Mouse (Mus musculus) hindbrain, embryonic 13.5 days (tissue): ENCODE data around the gene Ces1e. TPM values are rescaled to one million over a fixed set of nuclear protein-coding genes. Genes with fewer than 3 reads are reported as not detected.
"Not testable (repeated sequence)": the region's sequence is repeated elsewhere in the genome, so short reads cannot be mapped to it uniquely, and the experiment has no call there.

Experiments used
- ATAC-seq: fragments of 200-750 bp; cut with Nextera tagmentation; 2 replicates; pipeline ENCODE4 v1.8.0; 2017; ENCODE audit warnings: moderate TSS enrichment; ENCODE audit not compliant: low FRiP score
- H3K27ac ChIP-seq: fragments of 300-500 bp; sonication (generic); 2 replicates; pipeline ENCODE4 v1.5.1; 2015; ENCODE audit warnings: inconsistent platforms, mild to moderate bottlenecking, moderate library complexity
- H3K27me3 ChIP-seq: fragments of 300-500 bp; sonication (generic); 2 replicates; pipeline ENCODE4 v1.6.1; 2015; ENCODE audit warnings: mild to moderate bottlenecking, inconsistent platforms
- H3K36me3 ChIP-seq: fragments of 300-500 bp; sonication (generic); 2 replicates; pipeline ENCODE4 v1.6.1; 2015; ENCODE audit warnings: mild to moderate bottlenecking, inconsistent platforms
- H3K4me1 ChIP-seq: fragments of 300-500 bp; sonication (generic); replicated peaks from 2 replicates; pipeline ENCODE4 v1.6.1; 2015; ENCODE audit warnings: inconsistent platforms
- H3K4me2 ChIP-seq: fragments of 300-500 bp; sonication (generic); 2 replicates; pipeline ENCODE4 v1.6.1; 2015; ENCODE audit warnings: inconsistent platforms, mild to moderate bottlenecking, moderate library complexity
- H3K4me3 ChIP-seq: fragments of 300-500 bp; sonication (generic); 2 replicates; pipeline ENCODE4 v1.5.1; 2015; ENCODE audit warnings: mild to moderate bottlenecking, inconsistent platforms
- H3K9ac ChIP-seq: fragments of 300-500 bp; sonication (generic); 2 replicates; pipeline ENCODE4 v1.6.1; 2015; ENCODE audit warnings: mild to moderate bottlenecking, inconsistent platforms
- H3K9me3 ChIP-seq: fragments of 300-500 bp; sonication (generic); 2 replicates; pipeline ENCODE4 v1.6.1; 2016; ENCODE audit warnings: inconsistent platforms
- WGBS: fragments of 180-500 bp; shearing (Covaris S2); methylation state at CpG from one replicate; pipeline ENCODE4 v1.1.7; 2015; 5-methylcytosine and 5-hydroxymethylcytosine counted together
- polyA plus RNA-seq: library from polyadenylated mRNA; unstranded; fragments of >200 nt; fragmentation: Nextera tagmentation; extraction: Ambion mirVana; gene quantifications from 2 replicates; pipeline ENCODE4 v1.2.1, GENCODE M21; 2015

Gene Ces1e
- polyA plus RNA-seq, 1 experiment from 2014 or later, result not detected

DNA sequence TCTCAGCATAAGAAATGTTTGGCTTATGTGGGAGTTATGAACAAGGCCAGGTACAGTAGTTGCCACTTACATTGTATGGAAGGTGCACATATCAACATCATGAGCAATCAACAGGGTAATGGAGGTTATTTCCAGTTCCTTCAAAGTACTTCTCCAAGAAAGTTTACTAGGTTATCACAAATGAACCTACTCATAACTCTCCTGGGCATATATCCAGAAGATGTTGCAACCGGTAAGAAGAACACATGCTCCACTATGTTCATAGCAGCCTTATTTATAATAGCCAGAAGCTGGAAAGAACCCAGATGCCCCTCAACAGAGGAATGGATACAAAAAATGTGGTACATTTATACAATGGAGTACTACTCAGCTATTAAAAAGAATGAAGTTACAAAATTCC lies 2.9 kb downstream of the Ces1e start:
- WGBS, result 97% methylated on average over 1 of the region's 1 CpGs
- not testable (repeated sequence) for H3K27me3 ChIP-seq, ATAC-seq

DNA sequence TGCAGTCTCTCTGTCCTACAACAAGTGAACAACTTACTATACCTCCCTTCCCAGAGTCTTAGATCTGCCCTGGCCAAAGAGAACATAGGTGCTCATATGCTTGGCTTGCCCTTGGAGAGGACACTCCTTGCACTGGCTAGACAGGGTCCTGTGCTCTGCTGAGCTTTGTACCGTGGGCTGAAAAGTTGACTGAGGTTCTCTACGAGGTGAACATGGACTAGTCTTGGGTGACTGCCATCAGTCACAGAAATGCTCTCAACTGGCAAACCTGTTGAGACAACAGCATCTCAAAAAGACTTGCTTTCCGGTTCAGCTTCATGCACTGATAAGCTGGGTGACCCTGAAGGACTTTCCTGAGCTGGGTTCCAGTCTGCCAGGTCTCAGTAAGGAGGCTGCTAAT lies 7.5 kb downstream of the Ces1e start:
- no peak overlapping the region for H3K9ac ChIP-seq
- no peaks in the 10 kb centered on the region for H3K9me3 ChIP-seq
- no peak overlapping the region for H3K27ac ChIP-seq
- H3K36me3 ChIP-seq, result no peaks in the 10 kb centered on the region
- ATAC-seq, result no peak
- H3K4me3 ChIP-seq, result no peak overlapping the region
- no peaks in the 10 kb centered on the region for H3K27me3 ChIP-seq
- H3K4me1 ChIP-seq, result no peaks in the 10 kb centered on the region
- 85% methylated on average over 3 of the region's 3 CpGs for WGBS
- no peak overlapping the region for H3K4me2 ChIP-seq

More for the DNA sequence above, 2.9 kb downstream of the Ces1e start:
- not testable (repeated sequence) for H3K9me3 ChIP-seq, H3K4me3 ChIP-seq, H3K4me1 ChIP-seq, H3K27ac ChIP-seq, H3K4me2 ChIP-seq, H3K9ac ChIP-seq, H3K36me3 ChIP-seq

DNA sequence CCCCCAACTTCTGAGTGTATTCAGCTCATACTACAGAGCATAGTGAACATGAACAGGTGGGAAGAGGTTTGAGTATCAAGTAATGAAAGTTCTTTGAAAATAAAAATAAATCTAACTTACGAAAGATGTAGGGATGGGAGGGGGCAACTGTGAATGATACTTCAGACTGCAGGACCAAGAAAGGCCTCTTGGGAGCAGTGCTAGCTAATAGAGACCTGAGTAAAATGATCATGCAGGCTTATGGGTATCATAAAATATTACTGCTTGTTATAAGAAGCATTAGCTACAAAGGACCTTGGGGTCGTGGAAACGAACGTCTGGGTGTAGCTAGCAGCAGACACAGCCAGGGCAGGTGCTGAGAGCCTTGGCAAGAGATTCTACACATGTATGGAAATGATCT lies 11.6 kb downstream of the Ces1e start:
- Histone ChIP-seq H3K4me1 (no peaks in the 10 kb centered on the region), H3K27me3 (no peaks in the 10 kb centered on the region), H3K27ac (no peak overlapping the region), H3K9ac (no peak overlapping the region), H3K9me3 (no peaks in the 10 kb centered on the region), H3K4me2 (no peak overlapping the region), H3K36me3 (no peaks in the 10 kb centered on the region), H3K4me3 (no peak overlapping the region)
- 81% methylated on average over 4 of the region's 4 CpGs for WGBS
- ATAC-seq, result no peak

DNA sequence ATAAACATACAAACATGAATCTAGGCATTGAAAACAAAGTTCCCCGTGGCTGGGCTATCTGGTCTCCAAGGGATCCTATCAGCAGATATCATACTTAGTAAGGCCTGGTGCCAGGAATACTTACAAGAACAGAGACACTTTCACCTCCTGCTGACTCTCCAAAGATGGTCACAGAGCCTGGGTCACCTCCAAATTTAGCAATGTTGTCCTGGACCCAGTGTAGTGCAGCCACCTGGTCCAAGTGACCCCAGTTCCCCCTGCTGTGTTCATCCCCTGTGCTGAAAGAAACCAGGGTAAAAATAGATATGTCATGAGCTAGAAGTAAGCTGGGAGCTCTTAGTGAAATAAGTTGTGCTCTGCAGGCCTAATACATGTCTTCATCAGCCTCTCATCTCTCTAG lies 12.0 kb downstream of the Ces1e start:
- no peaks in the 10 kb centered on the region for H3K4me1 ChIP-seq
- no peaks in the 10 kb centered on the region for H3K36me3 ChIP-seq
- 73% methylated on average over 1 of the region's 1 CpGs for WGBS
- no peak for ATAC-seq
- H3K4me3 ChIP-seq, result no peak overlapping the region
- no peaks in the 10 kb centered on the region for H3K27me3 ChIP-seq
- no peaks in the 10 kb centered on the region for H3K9me3 ChIP-seq
- H3K4me2 ChIP-seq, result no peak overlapping the region
- no peak overlapping the region for H3K27ac ChIP-seq
- no peak overlapping the region for H3K9ac ChIP-seq

DNA sequence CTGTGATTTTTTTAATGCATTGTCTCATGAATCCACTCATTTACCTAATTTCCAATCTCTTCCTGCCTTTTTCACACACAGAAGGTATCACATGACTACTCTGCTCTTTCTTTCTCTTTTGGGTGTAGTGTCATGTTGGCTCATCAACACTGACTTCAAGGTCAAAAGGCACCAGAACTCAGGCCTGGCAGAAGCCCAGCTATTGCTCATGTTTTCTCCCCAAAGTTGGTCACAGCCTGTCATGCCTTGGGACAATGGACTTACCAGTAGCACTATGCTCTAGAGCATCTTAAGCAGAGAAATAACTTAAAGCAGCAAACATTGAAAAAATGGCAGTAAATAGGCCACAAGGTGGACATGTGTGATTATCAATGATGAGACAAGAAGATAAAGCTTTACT lies 18.3 kb downstream of the Ces1e start:
- no peak overlapping the region for H3K9ac ChIP-seq
- no peaks in the 10 kb centered on the region for H3K36me3 ChIP-seq
- no peak for ATAC-seq
- no peaks in the 10 kb centered on the region for H3K4me1 ChIP-seq
- H3K27me3 ChIP-seq, result no peaks in the 10 kb centered on the region
- no peak overlapping the region for H3K4me3 ChIP-seq
- H3K9me3 ChIP-seq, result no peaks in the 10 kb centered on the region
- no peak overlapping the region for H3K27ac ChIP-seq
- no peak overlapping the region for H3K4me2 ChIP-seq

DNA sequence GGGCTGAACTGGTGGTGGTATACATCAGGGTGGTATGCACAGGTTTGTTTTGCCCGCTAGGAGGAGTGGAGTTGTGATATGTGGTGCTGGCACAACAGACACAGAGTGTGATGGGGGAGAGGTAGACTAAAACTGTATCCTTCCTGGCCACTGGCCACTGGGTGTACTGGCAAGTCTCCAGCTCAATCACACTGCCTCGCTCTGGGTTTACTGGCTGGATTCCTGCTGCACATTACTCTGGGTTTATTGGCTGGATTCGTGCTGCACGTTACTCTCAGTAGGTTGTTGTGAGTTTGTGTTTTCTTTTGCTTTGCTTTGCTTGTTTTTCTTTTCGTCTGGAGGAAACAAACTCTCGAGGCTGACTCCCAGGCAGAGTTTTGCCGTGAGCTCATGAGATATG lies 30.3 kb downstream of the Ces1e start:
- H3K4me1 ChIP-seq, H3K9me3 ChIP-seq, H3K36me3 ChIP-seq, H3K27me3 ChIP-seq, H3K4me3 ChIP-seq, H3K4me2 ChIP-seq, H3K27ac ChIP-seq, ATAC-seq, H3K9ac ChIP-seq: not testable (repeated sequence)
- WGBS, result 75% methylated on average over 7 of the region's 7 CpGs

DNA sequence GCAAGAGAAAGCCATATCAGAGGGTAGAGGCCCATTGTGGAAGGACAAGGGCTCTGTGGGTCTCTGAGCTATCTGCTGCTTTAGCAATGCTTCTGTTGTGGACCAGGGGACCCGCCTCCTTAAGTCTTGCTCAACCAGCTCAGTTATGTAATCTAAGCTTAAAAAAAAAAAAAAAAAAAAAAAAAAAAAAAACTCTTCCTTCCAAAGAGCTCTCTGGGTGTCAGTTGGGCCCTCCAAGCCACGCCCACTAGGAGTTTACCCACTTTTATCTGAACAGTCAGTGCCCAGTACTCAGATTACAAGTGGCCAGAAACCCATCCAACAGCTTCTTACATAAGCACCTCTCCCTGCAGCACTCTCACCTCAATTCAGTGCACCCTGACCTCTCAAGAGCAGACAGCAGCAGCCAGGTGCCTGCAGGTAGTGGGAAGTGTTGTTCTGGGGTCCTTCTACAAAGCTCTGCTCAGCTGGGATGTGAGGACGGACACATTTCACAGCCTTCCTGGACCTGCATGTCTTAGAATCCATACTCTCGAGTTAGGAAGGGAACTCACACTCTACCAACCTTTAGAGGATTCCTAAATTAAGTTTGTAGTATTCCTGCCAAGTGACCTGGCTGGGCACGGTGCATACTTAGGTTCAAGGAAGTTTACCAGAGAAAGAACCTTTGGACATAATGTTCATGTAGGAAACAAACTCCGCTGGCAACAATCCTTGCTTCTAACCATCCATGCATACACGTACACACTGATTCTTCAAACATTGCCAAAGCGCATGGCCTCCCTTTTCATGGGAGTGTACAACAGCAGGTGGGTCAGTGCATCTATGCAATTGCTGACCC lies 31.5 kb downstream of the Ces1e start, which contains the start of gene Ces1d:
Gene Ces1d (minus strand): TSS at position 154 of the 841 bp plus-strand sequence.
- H3K36me3 ChIP-seq, result no peaks in the 10 kb centered on the region
- ATAC-seq, result no peak
- H3K9me3 ChIP-seq, result no peaks in the 10 kb centered on the region
- H3K27me3 ChIP-seq, result no peaks in the 10 kb centered on the region
- no peak within 1 kb of the TSS for H3K4me3 ChIP-seq
- H3K27ac ChIP-seq, result no peak within 1 kb of the TSS
- H3K9ac ChIP-seq, result no peak within 1 kb of the TSS
- H3K4me2 ChIP-seq, result no peak within 1 kb of the TSS
- no peaks in the 10 kb centered on the region for H3K4me1 ChIP-seq
- WGBS, result 81% methylated on average over 8 of the region's 8 CpGs

DNA sequence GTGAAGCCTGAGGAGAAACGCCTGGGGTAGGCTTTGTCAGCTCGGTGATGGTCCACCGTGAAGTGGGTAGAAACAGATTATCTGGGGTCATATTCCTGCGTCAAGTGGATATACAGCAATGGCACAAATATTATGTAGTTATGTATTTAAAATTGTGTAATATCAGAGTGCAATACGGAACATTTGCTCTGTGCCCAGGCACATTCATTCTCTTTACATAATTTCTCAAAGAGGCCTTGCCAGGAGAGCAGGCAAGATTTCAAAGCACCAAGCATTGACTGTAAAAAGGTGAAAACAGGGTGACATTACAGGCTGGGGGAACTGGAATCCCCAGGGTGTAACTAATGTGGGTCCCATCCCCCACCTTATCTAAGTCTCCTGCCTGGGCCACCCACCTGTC lies 33.0 kb downstream of the Ces1e start:
- Histone ChIP-seq H3K4me2 (no peak overlapping the region), H3K9me3 (no peaks in the 10 kb centered on the region), H3K27ac (no peak overlapping the region), H3K9ac (no peak overlapping the region), H3K4me1 (no peaks in the 10 kb centered on the region), H3K4me3 (no peak overlapping the region), H3K36me3 (no peaks in the 10 kb centered on the region), H3K27me3 (no peaks in the 10 kb centered on the region)
- ATAC-seq, result no peak
- WGBS, result 95% methylated on average over 5 of the region's 5 CpGs

DNA sequence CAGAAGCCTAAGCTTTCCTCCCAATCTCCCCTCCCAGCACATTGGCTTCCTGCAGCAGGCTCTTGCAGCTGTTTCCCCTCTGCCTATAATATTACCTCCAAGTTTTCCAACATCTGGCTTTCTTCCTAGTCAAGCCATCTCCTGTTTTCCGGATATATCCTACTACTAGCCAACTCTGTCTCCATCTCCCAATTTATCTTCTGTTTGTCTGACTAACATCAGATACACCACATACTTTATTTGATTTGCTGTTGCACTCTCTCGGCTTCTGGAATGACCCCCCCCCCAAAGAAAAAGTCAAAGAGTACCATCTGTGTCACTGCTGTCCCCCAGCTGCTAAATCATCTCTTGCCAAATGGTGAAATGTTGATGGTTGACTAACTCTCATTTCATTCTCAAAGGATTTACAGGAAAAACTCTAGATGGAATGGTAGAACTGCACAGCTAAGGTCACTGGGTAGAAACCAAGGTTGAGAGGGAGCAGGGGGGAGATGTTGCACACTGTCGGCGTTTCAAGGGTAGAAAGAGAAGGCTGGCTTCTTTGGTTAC lies 48.8 kb downstream of the Ces1e start:
- no peaks in the 10 kb centered on the region for H3K9me3 ChIP-seq
- WGBS, result 82% methylated on average over 4 of the region's 4 CpGs
- no peaks in the 10 kb centered on the region for H3K4me1 ChIP-seq
- H3K27ac ChIP-seq, result no peak overlapping the region
- H3K4me3 ChIP-seq, result no peak overlapping the region
- no peak overlapping the region for H3K4me2 ChIP-seq
- no peaks in the 10 kb centered on the region for H3K27me3 ChIP-seq
- H3K9ac ChIP-seq, result no peak overlapping the region
- no peak for ATAC-seq
- H3K36me3 ChIP-seq, result no peaks in the 10 kb centered on the region

DNA sequence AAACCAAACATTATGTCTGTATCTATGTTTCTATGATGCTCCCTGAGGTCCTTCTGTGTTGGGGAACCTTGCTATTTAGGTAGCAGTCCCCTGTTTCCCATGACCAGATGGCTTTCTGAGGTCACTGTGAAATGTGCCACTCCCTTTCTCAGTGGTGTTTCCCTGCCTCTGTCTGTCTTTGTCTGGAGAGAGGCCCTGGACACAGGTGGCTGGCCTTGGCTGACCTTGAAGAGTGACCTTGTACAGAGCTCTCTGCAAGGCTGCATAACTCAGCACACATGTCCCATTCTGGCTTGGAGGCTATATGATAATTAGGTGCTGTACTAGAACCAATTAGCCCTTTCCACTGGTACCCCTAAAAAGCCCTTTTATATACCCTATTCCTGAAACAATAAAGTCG lies 52.8 kb downstream of the Ces1e start:
- H3K27ac ChIP-seq, result no peak overlapping the region
- WGBS, result 60% methylated on average over 1 of the region's 1 CpGs
- no peaks in the 10 kb centered on the region for H3K36me3 ChIP-seq
- no peaks in the 10 kb centered on the region for H3K4me1 ChIP-seq
- no peaks in the 10 kb centered on the region for H3K9me3 ChIP-seq
- no peak overlapping the region for H3K4me3 ChIP-seq
- H3K27me3 ChIP-seq, result no peaks in the 10 kb centered on the region
- H3K4me2 ChIP-seq, result no peak overlapping the region
- no peak for ATAC-seq
- no peak overlapping the region for H3K9ac ChIP-seq

DNA sequence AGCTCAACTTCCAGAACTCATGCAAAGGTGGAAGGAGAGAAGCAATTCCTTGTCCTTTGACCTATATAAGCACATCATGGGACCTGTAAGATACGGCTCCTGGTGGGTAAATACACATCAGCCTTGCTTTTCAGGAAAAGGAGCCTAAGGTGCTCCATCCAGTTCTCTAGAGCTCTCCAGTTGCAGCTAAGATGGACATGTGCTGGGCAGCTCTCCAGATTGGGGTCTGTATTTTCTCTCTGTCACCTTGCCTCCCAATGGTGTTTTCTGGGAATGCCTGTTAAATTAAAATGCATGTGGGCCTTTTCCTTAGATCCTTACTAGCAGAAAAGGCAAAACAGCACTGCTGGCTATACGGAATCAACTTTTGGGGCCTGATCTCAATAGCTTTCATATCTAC lies 54.9 kb downstream of the Ces1e start:
- Histone ChIP-seq H3K9me3 (no peaks in the 10 kb centered on the region), H3K4me1 (no peaks in the 10 kb centered on the region), H3K4me2 (no peak overlapping the region), H3K9ac (no peak overlapping the region), H3K27ac (no peak overlapping the region), H3K4me3 (no peak overlapping the region), H3K27me3 (no peaks in the 10 kb centered on the region), H3K36me3 (no peaks in the 10 kb centered on the region)
- no peak for ATAC-seq
- WGBS, result 86% methylated on average over 2 of the region's 2 CpGs

DNA sequence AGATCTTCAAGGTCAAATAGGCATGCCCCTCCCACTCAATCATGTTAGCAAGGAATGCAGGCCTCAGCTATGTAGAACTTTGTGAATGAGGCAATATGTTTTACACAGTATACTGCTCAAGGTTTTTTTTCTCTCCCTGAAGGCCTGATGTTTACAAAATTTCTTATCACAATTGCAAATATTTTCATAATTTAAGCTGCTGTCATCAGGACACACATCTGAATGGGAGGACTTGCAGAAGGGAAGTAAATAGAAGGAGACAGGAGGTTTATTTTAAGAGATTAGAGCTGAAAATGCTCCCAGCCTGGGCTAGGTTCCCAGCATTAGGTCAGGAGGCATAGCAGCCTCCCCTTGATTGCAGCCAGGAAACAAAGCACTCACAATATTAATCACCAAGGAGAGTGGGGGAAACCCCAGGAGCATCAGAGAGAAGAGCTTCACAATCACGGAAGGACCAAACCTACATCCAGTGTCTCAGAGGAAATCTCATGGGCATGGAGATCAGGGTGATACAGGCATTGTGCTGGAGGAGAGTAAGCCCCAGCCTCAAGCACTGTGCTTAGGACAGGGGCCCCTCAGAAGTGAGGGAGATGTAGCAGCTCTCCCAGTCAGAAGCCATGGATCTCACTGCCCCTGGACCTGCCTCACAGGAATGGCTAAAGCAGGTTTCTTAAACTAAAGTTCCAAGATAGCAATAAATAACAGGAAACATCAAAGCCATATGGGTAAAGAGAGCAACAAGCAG lies 57.4 kb downstream of the Ces1e start:
- Histone ChIP-seq H3K9ac (no peak overlapping the region), H3K4me1 (no peaks in the 10 kb centered on the region), H3K27me3 (no peaks in the 10 kb centered on the region), H3K4me3 (no peak overlapping the region), H3K4me2 (no peak overlapping the region), H3K27ac (no peak overlapping the region), H3K9me3 (no peaks in the 10 kb centered on the region), H3K36me3 (no peaks in the 10 kb centered on the region)
- WGBS, result 44% methylated on average over 1 of the region's 1 CpGs
- no peak for ATAC-seq

DNA sequence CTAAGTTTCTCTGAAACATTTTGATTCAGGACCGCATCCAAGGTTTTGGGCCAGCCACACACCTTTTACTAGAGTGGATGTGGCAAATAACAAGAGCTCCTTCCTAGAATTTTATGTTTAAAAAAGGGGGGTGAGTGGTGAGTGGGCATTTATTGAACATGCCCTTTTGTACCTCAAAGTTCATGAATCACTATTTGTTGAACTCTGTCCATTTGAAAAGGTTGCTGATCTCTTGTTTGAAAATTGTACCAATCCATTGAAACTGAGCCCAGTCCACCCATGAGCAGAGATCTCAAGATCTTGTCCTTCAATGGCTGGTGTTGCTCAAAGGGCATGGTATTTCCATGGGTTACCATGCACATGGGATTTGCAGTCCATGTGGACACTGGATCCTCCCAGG lies 66.1 kb downstream of the Ces1e start:
- H3K4me1 ChIP-seq, result no peaks in the 10 kb centered on the region

More for the DNA sequence above, 66.1 kb downstream of the Ces1e start:
- H3K27me3 ChIP-seq, result no peaks in the 10 kb centered on the region
- no peak for ATAC-seq
- H3K4me3 ChIP-seq, result no peak overlapping the region
- no peak overlapping the region for H3K4me2 ChIP-seq
- no peak overlapping the region for H3K9ac ChIP-seq
- no peaks in the 10 kb centered on the region for H3K9me3 ChIP-seq
- WGBS, result 93% methylated on average over 1 of the region's 1 CpGs
- H3K27ac ChIP-seq, result no peak overlapping the region
- H3K36me3 ChIP-seq, result no peaks in the 10 kb centered on the region
